Mouse (Mus musculus): ENCODE data around the gene Carf. TPM values are rescaled to one million over a fixed set of nuclear protein-coding genes. Genes with fewer than 3 reads are reported as not detected.

Carf gene
- 1.8 TPM for polyA plus RNA-seq (2014; fragmentation: Illumina TruSeq; extraction: RNeasy Lipid Tissue Mini Kit (QIAGEN cat#74804); ENCODE audit: insufficient read depth, low read depth, low replicate concordance)

GRCm38 (mm10) chr1:60098024-60098781 lies at the start of gene Carf, which contains the start of gene Wdr12:
Carf (plus strand) TSS chr1:60098247.
Wdr12 (minus strand) TSS chr1:60098645.

GRCm38 (mm10) chr1:60179932-60180783 lies 82.1 kb downstream of the Carf start, which contains the start of gene Nbeal1:
Nbeal1 (plus strand) TSS chr1:60180599.

Other genes starting within 250 kb of the Carf start
- gene Fam117b, start 185.2 kb upstream of the Carf start, polyA plus RNA-seq (2014; fragmentation: Illumina TruSeq; extraction: RNeasy Lipid Tissue Mini Kit (QIAGEN cat#74804); ENCODE audit: insufficient read depth, low read depth, low replicate concordance), result 14.1 TPM
- gene Ica1l, start 55.1 kb upstream of the Carf start, polyA plus RNA-seq (2014; fragmentation: Illumina TruSeq; extraction: RNeasy Lipid Tissue Mini Kit (QIAGEN cat#74804); ENCODE audit: insufficient read depth, low read depth, low replicate concordance), result 0.24 TPM
- gene Wdr12, start 398 bp downstream of the Carf start, polyA plus RNA-seq (2014; fragmentation: Illumina TruSeq; extraction: RNeasy Lipid Tissue Mini Kit (QIAGEN cat#74804); ENCODE audit: insufficient read depth, low read depth, low replicate concordance), result 7.5 TPM
- gene Nbeal1, start 82.4 kb downstream of the Carf start, polyA plus RNA-seq (2014; fragmentation: Illumina TruSeq; extraction: RNeasy Lipid Tissue Mini Kit (QIAGEN cat#74804); ENCODE audit: insufficient read depth, low read depth, low replicate concordance), result 5.4 TPM
- 17.0 TPM for gene Cyp20a1, start 245.1 kb downstream of the Carf start, polyA plus RNA-seq (2014; fragmentation: Illumina TruSeq; extraction: RNeasy Lipid Tissue Mini Kit (QIAGEN cat#74804); ENCODE audit: insufficient read depth, low read depth, low replicate concordance)

Data from lung, adult 10 weeks (tissue).